Mouse (Mus musculus) erythroblast, embryonic 14.5 days (primary cell): ENCODE data around the gene Chid1.

Experiments used
- GATA1 ChIP-seq: IDR thresholded peaks from 2 replicates; pipeline ENCODE4 v1.6.1; 2012; ENCODE audit warnings: low read length, inconsistent platforms, mixed read lengths
- TAL1 ChIP-seq: IDR thresholded peaks from 3 replicates; pipeline ENCODE4 v1.6.1; 2012; ENCODE audit warnings: low read length, inconsistent platforms, mixed read lengths

DNA sequence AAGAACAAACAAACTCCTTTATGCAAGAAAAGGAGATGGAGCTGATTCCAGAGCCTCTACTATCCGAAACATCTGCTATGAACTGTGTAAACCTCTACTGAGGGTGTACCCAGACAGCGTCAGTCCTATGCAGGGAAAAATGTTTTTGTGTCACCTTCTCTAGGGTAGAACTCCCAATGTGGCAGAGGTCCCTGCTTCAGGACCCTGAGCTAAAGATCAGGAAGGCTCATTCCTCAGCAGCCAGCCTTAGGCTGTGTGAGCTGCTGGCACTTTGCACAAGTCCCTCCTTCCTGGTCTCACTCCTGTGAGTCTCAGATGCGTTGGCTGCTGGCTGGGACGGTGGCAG, 14.1 kb downstream of the Chid1 start:
- TF ChIP-seq GATA1 (no peak), TAL1 (no peak)
